Mouse (Mus musculus): ENCODE measurements at regions not wholly inside any gene's neighbourhood (a gene's known extent, or its start where the extent isn't known, plus 50 kb on each side); places are given as distances from the start of the nearest gene placed in this dataset.

- no peak for ATAC-seq (replicated peaks; ENCODE audit: low FRiP score, low TSS enrichment, poor library complexity, severe bottlenecking)
Observed at GRCm38 (mm10) chr2:79127822-79128221, 127.4 kb upstream of the Itga4 start.

DNA sequence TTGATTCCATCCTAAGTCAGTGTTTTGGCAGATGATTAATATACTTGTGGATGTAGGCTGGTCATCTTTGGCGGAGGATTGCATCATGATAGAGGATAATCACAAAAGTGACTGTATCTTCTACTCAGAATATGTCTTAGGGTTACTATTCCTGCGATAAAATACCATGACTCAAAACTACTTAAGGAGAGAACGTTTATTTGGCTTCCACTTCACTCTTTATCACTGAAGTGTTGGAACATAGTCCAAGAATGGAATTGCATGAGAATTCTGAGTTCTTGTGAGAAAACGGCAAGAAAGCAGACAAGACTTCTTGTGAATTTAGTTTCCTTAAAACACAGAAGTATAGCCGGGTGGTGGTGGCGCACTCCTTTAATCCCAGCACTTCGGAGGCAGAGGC, 124.6 kb upstream of the Itga4 start:
- ATAC-seq (replicated peaks; ENCODE audit: low FRiP score, low TSS enrichment, poor library complexity, severe bottlenecking), result no peak

- 0 out of 2 replicates have a peak, but pooled peaks have one; percentile 31 for ATAC-seq (replicated peaks; ENCODE audit: low FRiP score, low TSS enrichment, poor library complexity, severe bottlenecking)
Observed at GRCm38 (mm10) chr2:79131235-79131634, 124.0 kb upstream of the Itga4 start.

GRCm38 (mm10) chr2:79131743-79132517, 123.3 kb upstream of the Itga4 start:
- ATAC-seq (replicated peaks; ENCODE audit: low FRiP score, low TSS enrichment, poor library complexity, severe bottlenecking), result peak; percentile 38

DNA sequence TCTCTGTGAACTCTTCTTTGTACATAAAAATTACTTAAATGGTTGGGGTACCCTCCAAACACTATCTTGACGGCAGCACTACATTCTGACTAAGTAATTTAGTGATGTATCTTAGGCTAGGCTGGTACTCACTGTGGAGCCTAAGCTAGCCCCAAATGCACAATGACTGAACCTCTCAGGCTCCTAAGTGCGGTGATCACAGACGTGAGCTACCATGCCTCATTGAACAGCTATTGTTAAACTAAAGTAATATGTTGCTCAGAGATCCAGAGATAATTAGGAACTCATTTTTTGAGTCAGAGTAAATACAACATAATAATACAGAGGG, 122.7 kb upstream of the Itga4 start:
- ATAC-seq (replicated peaks; ENCODE audit: low FRiP score, low TSS enrichment, poor library complexity, severe bottlenecking), result no peak

GRCm38 (mm10) chr2:79134281-79134680, 120.9 kb upstream of the Itga4 start:
- peak; percentile 82 for ATAC-seq (replicated peaks; ENCODE audit: low FRiP score, low TSS enrichment, poor library complexity, severe bottlenecking)

- no peak for ATAC-seq (replicated peaks; ENCODE audit: low FRiP score, low TSS enrichment, poor library complexity, severe bottlenecking)
Observed at GRCm38 (mm10) chr2:79135986-79136385, 119.2 kb upstream of the Itga4 start.

GRCm38 (mm10) chr2:79136619-79137458, 118.4 kb upstream of the Itga4 start:
- no peak for ATAC-seq (replicated peaks; ENCODE audit: low FRiP score, low TSS enrichment, poor library complexity, severe bottlenecking)

GRCm38 (mm10) chr2:79137694-79138171, 117.5 kb upstream of the Itga4 start:
- ATAC-seq (replicated peaks; ENCODE audit: low FRiP score, low TSS enrichment, poor library complexity, severe bottlenecking), result no peak

- ATAC-seq (replicated peaks; ENCODE audit: low FRiP score, low TSS enrichment, poor library complexity, severe bottlenecking), result no peak
Observed at GRCm38 (mm10) chr2:79138368-79139109, 116.7 kb upstream of the Itga4 start.

DNA sequence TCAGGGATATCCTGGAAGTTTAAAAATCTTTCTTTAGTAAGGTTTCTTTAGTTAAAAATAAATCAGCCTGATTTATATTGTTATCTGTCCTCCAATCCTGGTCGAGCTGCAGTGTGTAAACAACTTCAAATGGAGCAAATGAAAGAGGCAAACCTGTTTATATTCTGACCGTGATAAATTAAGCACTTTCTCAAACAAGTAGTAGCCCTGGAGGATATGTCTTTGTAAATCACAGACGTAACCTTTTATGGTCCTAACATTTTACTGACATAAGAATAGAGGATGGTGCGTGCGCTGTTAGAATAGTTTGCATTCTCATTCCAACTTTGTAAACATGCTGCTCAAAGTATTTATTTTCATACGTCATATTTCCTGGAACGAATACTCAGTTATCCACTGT, 113.3 kb upstream of the Itga4 start:
- no peak for ATAC-seq (replicated peaks; ENCODE audit: low FRiP score, low TSS enrichment, poor library complexity, severe bottlenecking)

DNA sequence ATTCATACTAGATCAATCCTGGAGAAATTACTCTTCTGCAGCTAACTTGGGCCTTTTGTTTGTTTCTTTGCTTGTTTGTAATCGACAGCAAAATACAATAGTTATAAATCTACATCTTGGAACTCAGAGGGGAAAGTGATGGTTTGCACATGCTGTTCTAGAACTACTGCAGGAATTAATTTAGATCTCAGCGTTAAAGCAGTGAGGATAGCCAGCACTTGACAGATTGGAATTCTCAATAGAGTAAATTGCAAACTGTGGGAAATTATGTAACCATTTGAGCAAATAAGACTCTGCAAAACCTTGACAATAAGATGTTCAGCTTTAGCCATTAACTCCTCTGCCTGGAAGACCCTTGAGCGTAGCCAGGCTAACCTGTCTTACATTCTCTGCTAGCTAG, 112.0 kb upstream of the Itga4 start:
- ATAC-seq (replicated peaks; ENCODE audit: low FRiP score, low TSS enrichment, poor library complexity, severe bottlenecking), result no peak

- ATAC-seq (replicated peaks; ENCODE audit: low FRiP score, low TSS enrichment, poor library complexity, severe bottlenecking), result no peak
Observed at GRCm38 (mm10) chr2:79145897-79146296, 109.3 kb upstream of the Itga4 start.

DNA sequence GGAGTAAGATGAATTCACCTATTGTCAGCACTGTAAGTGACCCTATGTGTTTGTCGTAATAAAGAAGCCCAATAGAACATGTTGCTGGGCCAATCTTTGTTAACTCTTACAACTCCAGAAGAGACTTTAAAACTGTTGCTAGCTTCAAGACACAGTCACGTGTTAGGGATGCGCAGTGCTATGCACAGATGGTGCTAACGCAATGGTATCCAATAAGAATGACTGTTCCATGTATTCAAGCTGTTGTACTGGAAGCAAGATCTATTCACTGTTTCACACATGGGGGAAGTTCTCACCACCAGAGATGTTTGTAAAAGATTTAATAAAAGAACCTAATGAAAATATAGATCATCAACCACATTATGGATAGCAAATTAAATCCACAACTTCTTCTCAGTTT, 108.7 kb upstream of the Itga4 start:
- no peak for ATAC-seq (replicated peaks; ENCODE audit: low FRiP score, low TSS enrichment, poor library complexity, severe bottlenecking)

GRCm38 (mm10) chr2:79149012-79149698, 106.1 kb upstream of the Itga4 start:
- no peak; the same call in 1 of the 2 replicates for ATAC-seq (replicated peaks; ENCODE audit: low FRiP score, low TSS enrichment, poor library complexity, severe bottlenecking)

- no peak for ATAC-seq (replicated peaks; ENCODE audit: low FRiP score, low TSS enrichment, poor library complexity, severe bottlenecking)
Observed at GRCm38 (mm10) chr2:79151610-79152009, 103.6 kb upstream of the Itga4 start.

GRCm38 (mm10) chr2:79152031-79152694, 103.1 kb upstream of the Itga4 start:
- peak; percentile 42 for ATAC-seq (replicated peaks; ENCODE audit: low FRiP score, low TSS enrichment, poor library complexity, severe bottlenecking)

DNA sequence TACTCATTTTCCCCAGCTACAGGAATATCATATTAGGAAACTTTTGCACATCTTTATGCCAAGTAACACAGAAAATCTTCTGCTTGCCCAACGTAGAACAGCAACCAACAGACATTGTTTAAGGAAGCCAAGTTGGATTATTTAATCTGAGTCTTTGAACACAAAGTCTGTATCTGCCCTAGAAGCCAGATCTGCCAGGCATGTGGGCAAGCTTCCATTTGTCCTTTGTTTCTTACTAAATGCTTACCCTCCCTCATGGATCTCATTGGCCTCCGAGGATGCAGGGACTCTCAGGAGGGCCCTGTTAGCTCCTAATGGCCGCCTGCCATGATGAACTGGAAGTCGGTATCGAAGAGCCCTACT, 102.5 kb upstream of the Itga4 start:
- no peak for ATAC-seq (replicated peaks; ENCODE audit: low FRiP score, low TSS enrichment, poor library complexity, severe bottlenecking)

GRCm38 (mm10) chr2:79153070-79153469, 102.2 kb upstream of the Itga4 start:
- ATAC-seq (replicated peaks; ENCODE audit: low FRiP score, low TSS enrichment, poor library complexity, severe bottlenecking), result no peak
